Mouse (Mus musculus) adrenal gland, adult 2 months (tissue): ENCODE measurements around the gene Spint4. TPM values are rescaled to one million over a fixed set of nuclear protein-coding genes. Genes with fewer than 3 reads are reported as not detected.

Experiments used
- DNase-seq: peaks from one replicate; pipeline ENCODE4 v3.0.0; 2021
- polyA plus RNA-seq: library from polyadenylated mRNA; depleted of rRNA; stranded (reverse); fragments of >200 nt; gene quantifications from 2 replicates; pipeline ENCODE4 v1.2.3, GENCODE M21; 2012; rRNA removed
- total RNA-seq, 2 experiments: library from RNA; stranded (reverse); gene quantifications; 2 replicates each; pipeline ENCODE4 v1.2.3; 2021

Spint4 gene
- total and polyA plus RNA-seq, 3 experiments, result not detected

DNA sequence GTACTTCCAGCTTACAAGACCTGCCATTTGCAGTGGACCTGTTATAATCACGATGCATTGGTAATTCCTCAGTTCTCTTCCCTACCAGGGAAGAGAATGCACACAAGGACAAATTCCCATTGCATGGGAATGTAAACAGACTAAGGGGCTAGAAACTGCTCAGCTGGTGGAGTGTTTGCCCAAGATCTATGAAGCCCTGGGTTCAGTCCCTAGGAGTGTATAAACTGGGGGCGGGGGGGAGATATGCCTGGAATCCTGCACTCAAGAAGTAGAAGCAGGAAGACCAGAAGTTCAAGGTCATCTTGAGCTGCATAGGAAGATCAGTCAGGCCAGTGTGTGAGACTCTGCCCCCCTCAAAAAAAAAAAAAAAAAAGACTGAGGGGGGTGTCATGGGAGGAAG, 35.0 kb downstream of the Spint4 start:
- DNase-seq, result no peak

DNA sequence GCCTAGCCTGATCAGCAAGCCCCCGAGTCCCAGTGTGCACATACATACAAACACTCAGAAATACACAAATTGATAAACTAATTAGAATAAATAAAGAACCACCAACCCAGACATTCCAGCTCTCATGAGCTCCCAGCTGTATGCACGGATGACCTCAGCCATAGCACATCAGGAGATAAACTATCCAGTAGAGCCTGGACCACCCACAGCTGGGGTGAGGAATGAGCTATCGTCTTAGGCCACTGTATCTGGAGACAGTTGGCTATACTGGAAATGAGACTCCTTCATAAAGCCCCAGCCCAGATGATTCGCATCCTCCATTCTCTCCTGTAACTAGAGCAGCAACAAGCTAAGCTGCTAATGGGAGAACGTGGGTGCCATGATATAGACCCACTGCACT, 36.5 kb downstream of the Spint4 start:
- no peak for DNase-seq

DNA sequence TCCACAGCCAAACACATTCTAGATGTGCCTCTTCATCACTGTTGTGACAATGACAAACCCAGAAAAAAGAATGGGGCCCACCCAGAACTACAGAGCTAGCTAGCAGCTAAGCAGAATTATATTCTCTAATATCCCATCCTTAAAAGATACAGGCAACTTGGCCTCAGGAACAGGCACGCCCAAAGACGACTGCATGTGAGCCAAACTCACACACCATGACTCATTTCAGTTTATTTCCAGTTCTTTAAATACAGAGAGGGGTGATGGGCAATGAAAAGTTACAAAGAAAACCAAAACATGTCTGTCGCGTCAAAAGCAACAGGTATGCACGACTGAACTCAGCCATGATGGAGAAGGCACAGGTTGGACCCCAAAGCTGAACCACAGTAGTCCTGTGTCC, 37.1 kb downstream of the Spint4 start:
- DNase-seq, result no peak

DNA sequence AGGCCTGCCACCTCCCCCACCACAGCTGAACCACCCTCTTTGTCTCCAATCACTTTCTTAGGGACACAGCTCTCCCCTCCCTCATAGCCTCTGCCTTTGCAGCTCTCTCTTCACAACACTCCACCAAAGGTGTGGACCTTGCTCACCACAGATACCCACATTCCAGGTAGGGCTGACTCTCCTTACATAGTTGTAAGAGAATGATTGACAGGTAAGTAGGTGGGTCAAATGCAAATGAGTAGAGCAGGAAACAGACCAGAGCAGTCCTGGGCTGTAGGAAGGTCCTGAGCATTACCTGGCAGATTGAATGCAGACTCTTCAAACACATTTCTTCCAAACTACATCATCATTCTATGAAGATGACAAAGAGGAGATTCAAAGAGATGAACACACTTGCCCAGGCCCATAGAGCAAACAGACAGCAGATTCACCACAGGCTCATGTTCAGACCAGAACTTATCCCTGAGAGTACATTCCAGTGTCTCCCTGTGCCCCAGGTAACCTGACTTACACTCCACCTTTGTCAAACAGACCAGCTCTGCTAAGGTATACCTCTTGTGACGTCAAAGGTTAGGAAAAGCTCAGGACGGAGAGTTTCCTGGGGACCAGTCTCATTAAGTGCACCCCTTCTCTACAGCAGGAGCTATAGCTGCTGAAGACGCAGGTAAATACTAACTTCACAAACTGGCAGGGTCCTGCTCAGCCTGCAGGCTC, 39.2 kb downstream of the Spint4 start:
- DNase-seq, result no peak

DNA sequence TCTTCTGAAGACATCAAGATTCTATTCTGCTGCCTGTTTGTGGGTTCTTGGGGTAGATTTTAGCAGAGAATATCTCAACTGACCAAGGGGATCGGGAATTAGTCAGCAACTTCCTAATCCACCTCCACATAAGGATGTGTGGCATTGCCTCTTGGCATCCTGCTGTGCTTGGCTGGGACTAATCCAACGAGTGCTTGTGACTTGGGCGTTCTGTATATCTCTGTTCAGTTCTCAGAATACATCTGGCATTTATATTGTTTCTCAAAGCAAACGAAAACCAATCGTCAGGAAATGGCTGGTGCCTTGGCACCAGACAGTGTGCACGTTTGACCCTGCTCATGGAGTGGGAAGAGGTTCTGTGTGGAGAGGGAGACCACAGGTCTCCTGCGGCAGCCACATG, 41.6 kb downstream of the Spint4 start:
- DNase-seq, result no peak

DNA sequence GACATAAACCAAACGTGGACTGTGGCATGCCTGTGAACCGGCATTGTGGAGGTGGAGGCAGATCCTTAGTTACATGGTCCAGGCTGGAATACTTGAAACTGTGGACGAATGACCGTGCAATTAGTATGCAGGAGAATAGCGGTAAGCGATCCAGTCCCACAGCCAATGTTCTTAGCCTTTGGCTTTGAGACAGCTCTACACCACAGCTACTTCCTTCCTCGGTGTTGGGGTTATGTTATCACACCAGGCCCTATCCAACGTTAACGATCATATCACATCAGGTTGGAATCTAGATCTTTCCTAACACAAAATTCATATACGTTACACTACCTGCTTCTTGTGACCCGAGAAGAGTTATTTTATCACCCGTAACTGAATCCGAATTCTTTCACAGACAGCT, 46.7 kb downstream of the Spint4 start:
- DNase-seq, result no peak

DNA sequence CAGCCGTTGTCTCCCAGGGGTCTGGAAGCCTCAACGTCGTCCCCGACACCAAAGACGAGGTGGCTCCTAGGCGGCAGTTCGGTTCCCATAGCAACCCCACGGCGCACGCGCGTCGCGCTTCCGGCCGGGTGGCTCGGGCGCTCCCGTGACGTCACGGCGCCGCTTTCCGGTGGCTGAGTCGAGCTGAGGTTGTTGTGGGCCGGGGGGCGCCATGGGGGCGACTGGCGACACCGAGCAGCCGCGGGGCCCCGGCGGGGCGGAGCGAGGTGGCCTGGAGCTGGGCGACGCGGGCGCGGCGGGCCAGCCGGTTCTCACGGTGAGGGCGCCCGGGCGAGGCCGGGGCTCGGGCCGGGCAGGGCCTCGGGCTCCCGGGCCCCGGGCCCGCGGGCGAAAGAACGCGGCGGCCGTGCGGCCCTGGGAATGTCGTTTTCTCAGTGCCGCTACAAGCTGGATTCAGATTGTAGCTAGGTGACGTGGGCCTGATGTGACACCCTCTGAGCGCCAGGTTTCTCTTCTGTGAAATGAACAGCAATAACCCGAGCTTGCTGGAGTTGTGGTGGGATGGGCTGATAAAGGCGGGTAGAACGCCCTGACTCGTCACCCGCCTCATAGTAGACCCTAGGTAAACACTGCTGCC, 47.7 kb downstream of the Spint4 start, which contains the start of the genes Wfdc3 and Dnttip1:
Wfdc3 (minus strand) TSS at position 89 of the 637 bp plus-strand sequence.
Dnttip1 (plus strand) TSS at position 141 of the 637 bp plus-strand sequence.
- peak; percentile 96 for DNase-seq

DNA sequence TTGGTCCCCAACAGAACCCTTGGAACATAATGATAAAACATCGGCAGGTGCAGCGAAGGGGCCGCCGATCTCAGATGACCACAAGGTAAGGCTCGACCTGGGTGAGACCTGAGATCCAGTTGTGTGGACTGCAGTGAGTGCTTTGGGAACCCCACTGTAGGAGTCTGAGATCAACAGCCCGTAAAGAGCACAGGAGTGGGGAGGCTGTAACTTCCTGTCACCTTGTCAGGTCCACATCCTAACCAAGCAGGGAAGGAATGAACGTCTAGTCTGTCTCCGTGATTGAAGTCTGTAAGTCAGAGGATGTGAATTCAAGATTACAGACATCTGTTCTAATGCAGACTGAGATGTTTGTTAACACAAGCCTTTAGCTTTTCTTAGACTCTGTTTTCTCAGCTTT, 48.4 kb downstream of the Spint4 start:
- DNase-seq, result no peak

DNA sequence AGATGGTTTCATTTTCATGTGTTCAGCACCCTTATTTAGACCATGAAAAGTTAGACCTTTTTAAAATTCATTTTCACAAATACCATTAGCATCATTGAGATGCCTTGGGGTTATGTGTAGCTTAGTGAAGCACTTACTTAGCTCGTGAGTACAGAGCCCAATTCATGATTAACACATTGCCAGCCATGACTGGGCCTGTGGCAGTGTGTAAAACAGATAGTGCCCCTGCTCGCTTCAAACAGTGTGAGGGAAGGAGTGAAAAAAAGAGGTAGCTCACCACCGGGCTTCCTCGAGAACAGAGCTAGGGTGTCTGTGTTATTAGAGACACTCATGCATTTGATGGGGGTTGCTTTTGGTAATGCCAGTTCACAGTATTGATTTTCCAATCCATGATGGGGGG, 49.9 kb downstream of the Spint4 start:
- DNase-seq, result no peak

DNA sequence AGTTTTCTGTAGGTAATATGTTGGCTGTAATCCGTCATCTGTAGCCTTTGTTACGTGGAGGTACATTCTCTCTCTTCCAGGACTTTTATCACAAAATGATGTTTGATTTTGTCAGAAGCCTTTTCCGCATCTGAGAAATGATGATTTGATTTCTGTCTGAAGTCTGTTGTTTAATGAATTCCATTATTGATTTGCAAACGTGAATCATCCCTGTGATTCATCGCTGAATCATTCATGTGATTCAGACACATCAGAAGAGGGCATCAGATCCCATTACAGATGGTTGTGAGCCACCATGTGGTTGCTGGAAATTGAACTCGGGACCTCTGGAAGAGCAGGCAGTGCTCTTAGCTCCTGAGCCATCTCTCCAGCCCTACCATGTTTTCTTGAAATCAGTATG, 50.7 kb downstream of the Spint4 start:
- peak; percentile 50 for DNase-seq

Other genes starting within 250 kb of the Spint4 start
Only the 30 nearest of the 32 such genes appear.
- 1 to 10 TPM; 3.9 to 9.6 TPM for gene Gm20458, start 237.5 kb upstream of the Spint4 start, total RNA-seq
- gene Gm20458, start 237.5 kb upstream of the Spint4 start, polyA plus RNA-seq, result 9.6 and 18.9 TPM in 2 replicates
- not detected for gene Trp53tg5, start 224.8 kb upstream of the Spint4 start, total RNA-seq
- not detected in 2 replicates for gene Trp53tg5, start 224.8 kb upstream of the Spint4 start, polyA plus RNA-seq
- gene Dbndd2, start 212.4 kb upstream of the Spint4 start, total RNA-seq, result 1 to 10 TPM; 5.5 to 7.0 TPM
- 20.8 and 30.7 TPM in 2 replicates for gene Dbndd2, start 212.4 kb upstream of the Spint4 start, polyA plus RNA-seq
- gene Pigt, start 201.0 kb upstream of the Spint4 start, total RNA-seq, result 10 to 100 TPM; 72.7 to 98.8 TPM
- gene Pigt, start 201.0 kb upstream of the Spint4 start, polyA plus RNA-seq, result 216 and 218 TPM in 2 replicates
- gene Wfdc2, start 136.1 kb upstream of the Spint4 start, total RNA-seq, result not detected
- gene Wfdc2, start 136.1 kb upstream of the Spint4 start, polyA plus RNA-seq, result 0.51 and 0.73 TPM in 2 replicates
- gene Spint3, start 125.0 kb upstream of the Spint4 start, total RNA-seq, result not detected
- gene Spint3, start 125.0 kb upstream of the Spint4 start, polyA plus RNA-seq, result not detected in 2 replicates
- gene Wfdc6a, start 113.1 kb upstream of the Spint4 start, total RNA-seq, result under 1 TPM in 1 of 2 experiments, not detected in 1; 0.52 TPM
- gene Wfdc6a, start 113.1 kb upstream of the Spint4 start, polyA plus RNA-seq, result 0.62 and 1.0 TPM in 2 replicates
- gene Eppin, start 104.9 kb upstream of the Spint4 start, total RNA-seq, result not detected
- gene Eppin, start 104.9 kb upstream of the Spint4 start, polyA plus RNA-seq, result 0.29 TPM in 1 of 2 replicates, not detected in the other
- gene Wfdc6b, start 85.0 kb upstream of the Spint4 start, total RNA-seq, result not detected
- gene Wfdc6b, start 85.0 kb upstream of the Spint4 start, polyA plus RNA-seq, result not detected in 2 replicates
- not detected for gene Wfdc8, start 84.9 kb upstream of the Spint4 start, total RNA-seq
- 0.07 and 1.8 TPM in 2 replicates for gene Wfdc8, start 84.9 kb upstream of the Spint4 start, polyA plus RNA-seq
- gene Wfdc16, start 59.7 kb upstream of the Spint4 start, total RNA-seq, result not detected
- gene Wfdc16, start 59.7 kb upstream of the Spint4 start, polyA plus RNA-seq, result not detected in 2 replicates
- not detected for gene Wfdc10, start 42.5 kb upstream of the Spint4 start, total RNA-seq
- not detected in 2 replicates for gene Wfdc10, start 42.5 kb upstream of the Spint4 start, polyA plus RNA-seq
- not detected for gene Wfdc9, start 41.9 kb upstream of the Spint4 start, total RNA-seq
- not detected in 2 replicates for gene Wfdc9, start 41.9 kb upstream of the Spint4 start, polyA plus RNA-seq
- gene Wfdc11, start 24.4 kb upstream of the Spint4 start, total RNA-seq, result not detected
- gene Wfdc11, start 24.4 kb upstream of the Spint4 start, polyA plus RNA-seq, result not detected in 2 replicates
- not detected for gene Wfdc13, start 13.4 kb upstream of the Spint4 start, total RNA-seq
- 0.13 TPM in 1 of 2 replicates, not detected in the other for gene Wfdc13, start 13.4 kb upstream of the Spint4 start, polyA plus RNA-seq
- gene Spint5, start 16.8 kb downstream of the Spint4 start, total RNA-seq, result not detected
- not detected in 2 replicates for gene Spint5, start 16.8 kb downstream of the Spint4 start, polyA plus RNA-seq
- gene Wfdc3, start 47.4 kb downstream of the Spint4 start, total RNA-seq, result under 1 TPM; 0.24 to 0.32 TPM
- gene Wfdc3, start 47.4 kb downstream of the Spint4 start, polyA plus RNA-seq, result 0.17 and 0.27 TPM in 2 replicates
- 10 to 100 TPM; 34.9 to 41.8 TPM for gene Dnttip1, start 47.5 kb downstream of the Spint4 start, total RNA-seq
- gene Dnttip1, start 47.5 kb downstream of the Spint4 start, polyA plus RNA-seq, result 29.7 and 44.4 TPM in 2 replicates
- 1 to 10 TPM; 2.5 to 5.2 TPM for gene Ube2c, start 71.4 kb downstream of the Spint4 start, total RNA-seq
- gene Ube2c, start 71.4 kb downstream of the Spint4 start, polyA plus RNA-seq, result 7.1 and 9.1 TPM in 2 replicates
- gene Tnnc2, start 81.5 kb downstream of the Spint4 start, total RNA-seq, result not detected
- not detected in 2 replicates for gene Tnnc2, start 81.5 kb downstream of the Spint4 start, polyA plus RNA-seq
- gene Snx21, start 87.3 kb downstream of the Spint4 start, total RNA-seq, result 10 to 100 TPM; 26.5 to 43.1 TPM
- gene Snx21, start 87.3 kb downstream of the Spint4 start, polyA plus RNA-seq, result 109 and 111 TPM in 2 replicates
- 10 to 100 TPM; 28.3 to 30.4 TPM for gene Acot8, start 106.4 kb downstream of the Spint4 start, total RNA-seq
- 59.2 and 64.4 TPM in 2 replicates for gene Acot8, start 106.4 kb downstream of the Spint4 start, polyA plus RNA-seq
- gene Zswim3, start 106.6 kb downstream of the Spint4 start, total RNA-seq, result 1 to 10 TPM; 3.5 to 5.7 TPM
- gene Zswim3, start 106.6 kb downstream of the Spint4 start, polyA plus RNA-seq, result 2.3 and 2.5 TPM in 2 replicates
- 10 to 100 TPM; 11.0 to 11.7 TPM for gene Zswim1, start 124.2 kb downstream of the Spint4 start, total RNA-seq
- 19.7 and 21.8 TPM in 2 replicates for gene Zswim1, start 124.2 kb downstream of the Spint4 start, polyA plus RNA-seq
- gene Spata25, start 130.0 kb downstream of the Spint4 start, total RNA-seq, result not detected
- gene Spata25, start 130.0 kb downstream of the Spint4 start, polyA plus RNA-seq, result not detected in 2 replicates
- gene Ctsa, start 134.4 kb downstream of the Spint4 start, total RNA-seq, result 100 to 1,000 TPM; 114 to 124 TPM
- gene Ctsa, start 134.4 kb downstream of the Spint4 start, polyA plus RNA-seq, result 304 and 353 TPM in 2 replicates
- gene Neurl2, start 135.0 kb downstream of the Spint4 start, total RNA-seq, result 1 to 10 TPM; 1.4 to 2.7 TPM
- gene Neurl2, start 135.0 kb downstream of the Spint4 start, polyA plus RNA-seq, result 5.6 and 6.7 TPM in 2 replicates
- 10 to 100 TPM; 21.1 to 36.6 TPM for gene Pltp, start 159.2 kb downstream of the Spint4 start, total RNA-seq
- 63.9 and 72.0 TPM in 2 replicates for gene Pltp, start 159.2 kb downstream of the Spint4 start, polyA plus RNA-seq
- gene Pcif1, start 180.8 kb downstream of the Spint4 start, total RNA-seq, result 10 to 100 TPM; 45.1 to 51.6 TPM
- 66.3 and 67.2 TPM in 2 replicates for gene Pcif1, start 180.8 kb downstream of the Spint4 start, polyA plus RNA-seq
- 10 to 100 TPM; 16.7 to 21.9 TPM for gene Zfp335, start 213.3 kb downstream of the Spint4 start, total RNA-seq
- 37.4 TPM in 2 replicates for gene Zfp335, start 213.3 kb downstream of the Spint4 start, polyA plus RNA-seq